Mouse (Mus musculus): ENCODE data around the gene Esyt3. TPM values are rescaled to one million over a fixed set of nuclear protein-coding genes. Genes with fewer than 3 reads are reported as not detected.

Esyt3 gene
- polyA plus RNA-seq, 1 experiment = 0.01 TPM

GRCm38 (mm10) chr9:99359012-99359411 lies 655 bp upstream of the Esyt3 start:
- no peak overlapping the region for H3ac ChIP-seq (ENCODE audit: control insufficient read depth, insufficient read length)
- H3K79me2 ChIP-seq (ENCODE audit: control insufficient read depth, insufficient read depth) = no peaks in the 10 kb centered on the region
- TF ChIP-seq POLR2AphosphoS2 (IDR thresholded peaks at IDR 0.05; ENCODE audit: insufficient read length, low read depth) (no peak), USF1 (IDR thresholded peaks at IDR 0.05; ENCODE audit: low read depth) (no peak), SRF (IDR thresholded peaks at IDR 0.05; ENCODE audit: control insufficient read depth, insufficient read length, low read depth) (no peak), E2F4 (IDR thresholded peaks at IDR 0.05; ENCODE audit: insufficient read depth) (no peak), MAX (IDR thresholded peaks at IDR 0.05; ENCODE audit: low read depth) (no peak), POLR2A (IDR thresholded peaks at IDR 0.05; ENCODE audit: insufficient read length, low read depth) (no peak), MYOD1 (IDR thresholded peaks at IDR 0.05; ENCODE audit: control insufficient read depth in 1 of 3, insufficient read length in 2 of 3, low read depth in 2 of 3) (no peak), MYOG (IDR thresholded peaks at IDR 0.05; ENCODE audit: control insufficient read depth in 1 of 3, insufficient read depth in 1 of 3, insufficient read length in 2 of 3, low read depth in 2 of 3) (no peak), TCF3 (IDR thresholded peaks at IDR 0.05; ENCODE audit: insufficient read length, low read depth) (no peak), TCF12 (IDR thresholded peaks at IDR 0.05; ENCODE audit: insufficient read depth, poor library complexity, severe bottlenecking) (no peak), CEBPB (IDR thresholded peaks at IDR 0.05; ENCODE audit: insufficient read depth, poor library complexity, severe bottlenecking) (no peak), REST (IDR thresholded peaks at IDR 0.05; ENCODE audit: insufficient read depth, insufficient read length) (no peak)
- no peaks in the 10 kb centered on the region for H3K36me3 ChIP-seq (ENCODE audit: control insufficient read depth, insufficient read depth)
- peaks cover 12% of the 10 kb centered on the region for H3K27me3 ChIP-seq (ENCODE audit: control insufficient read depth, insufficient read depth, insufficient read length)
- no peak overlapping the region for H3K4me2 ChIP-seq (ENCODE audit: low read depth)
- no peak overlapping the region for H3K4me3 ChIP-seq

- Histone ChIP-seq H3K4me3 (no peak overlapping the region), H3K79me2 (ENCODE audit: control insufficient read depth, insufficient read depth) (no peaks in the 10 kb centered on the region), H3K27me3 (ENCODE audit: control insufficient read depth, insufficient read depth, insufficient read length) (peaks cover 12% of the 10 kb centered on the region), H3ac (ENCODE audit: control insufficient read depth, insufficient read length) (no peak overlapping the region), H3K36me3 (ENCODE audit: control insufficient read depth, insufficient read depth) (no peaks in the 10 kb centered on the region), H3K4me2 (ENCODE audit: low read depth) (no peak overlapping the region)
- TF ChIP-seq E2F4 (IDR thresholded peaks at IDR 0.05; ENCODE audit: insufficient read depth) = no peak
- no peak for TF ChIP-seq MAX (IDR thresholded peaks at IDR 0.05; ENCODE audit: low read depth)
- no peak for TF ChIP-seq CEBPB (IDR thresholded peaks at IDR 0.05; ENCODE audit: insufficient read depth, poor library complexity, severe bottlenecking)
- no peak for TF ChIP-seq MYOG (IDR thresholded peaks at IDR 0.05; ENCODE audit: control insufficient read depth in 1 of 3, insufficient read depth in 1 of 3, insufficient read length in 2 of 3, low read depth in 2 of 3)
- TF ChIP-seq USF1 (IDR thresholded peaks at IDR 0.05; ENCODE audit: low read depth) = no peak
- no peak for TF ChIP-seq SRF (IDR thresholded peaks at IDR 0.05; ENCODE audit: control insufficient read depth, insufficient read length, low read depth)
- TF ChIP-seq POLR2A (IDR thresholded peaks at IDR 0.05; ENCODE audit: insufficient read length, low read depth) = no peak
- no peak for TF ChIP-seq TCF12 (IDR thresholded peaks at IDR 0.05; ENCODE audit: insufficient read depth, poor library complexity, severe bottlenecking)
- TF ChIP-seq TCF3 (IDR thresholded peaks at IDR 0.05; ENCODE audit: insufficient read length, low read depth) = no peak
- no peak for TF ChIP-seq POLR2AphosphoS2 (IDR thresholded peaks at IDR 0.05; ENCODE audit: insufficient read length, low read depth)
- TF ChIP-seq MYOD1 (IDR thresholded peaks at IDR 0.05; ENCODE audit: control insufficient read depth in 1 of 3, insufficient read length in 2 of 3, low read depth in 2 of 3) = no peak
- TF ChIP-seq REST (IDR thresholded peaks at IDR 0.05; ENCODE audit: insufficient read depth, insufficient read length) = no peak
Observed at GRCm38 (mm10) chr9:99357561-99357920, 816 bp downstream of the Esyt3 start.

- H3K36me3 ChIP-seq (ENCODE audit: control insufficient read depth, insufficient read depth) = no peaks in the 10 kb centered on the region
- peaks cover 12% of the 10 kb centered on the region for H3K27me3 ChIP-seq (ENCODE audit: control insufficient read depth, insufficient read depth, insufficient read length)
- TF ChIP-seq POLR2AphosphoS2 (IDR thresholded peaks at IDR 0.05; ENCODE audit: insufficient read length, low read depth) = no peak
- TF ChIP-seq E2F4 (IDR thresholded peaks at IDR 0.05; ENCODE audit: insufficient read depth) = no peak
- no peak for TF ChIP-seq TCF3 (IDR thresholded peaks at IDR 0.05; ENCODE audit: insufficient read length, low read depth)
- TF ChIP-seq CEBPB (IDR thresholded peaks at IDR 0.05; ENCODE audit: insufficient read depth, poor library complexity, severe bottlenecking) = no peak
- TF ChIP-seq MAX (IDR thresholded peaks at IDR 0.05; ENCODE audit: low read depth) = no peak
- TF ChIP-seq SRF (IDR thresholded peaks at IDR 0.05; ENCODE audit: control insufficient read depth, insufficient read length, low read depth) = no peak
- no peak for TF ChIP-seq POLR2A (IDR thresholded peaks at IDR 0.05; ENCODE audit: insufficient read length, low read depth)
- TF ChIP-seq TCF12 (IDR thresholded peaks at IDR 0.05; ENCODE audit: insufficient read depth, poor library complexity, severe bottlenecking) = no peak
- TF ChIP-seq REST (IDR thresholded peaks at IDR 0.05; ENCODE audit: insufficient read depth, insufficient read length) = no peak
- TF ChIP-seq USF1 (IDR thresholded peaks at IDR 0.05; ENCODE audit: low read depth) = no peak
- TF ChIP-seq MYOG (IDR thresholded peaks at IDR 0.05; ENCODE audit: control insufficient read depth in 1 of 3, insufficient read depth in 1 of 3, insufficient read length in 2 of 3, low read depth in 2 of 3) = no peak
- TF ChIP-seq MYOD1 (IDR thresholded peaks at IDR 0.05; ENCODE audit: control insufficient read depth in 1 of 3, insufficient read length in 2 of 3, low read depth in 2 of 3) = no peak
- no peak overlapping the region for H3K4me2 ChIP-seq (ENCODE audit: low read depth)
- no peak overlapping the region for H3ac ChIP-seq (ENCODE audit: control insufficient read depth, insufficient read length)
- H3K79me2 ChIP-seq (ENCODE audit: control insufficient read depth, insufficient read depth) = no peaks in the 10 kb centered on the region
- H3K4me3 ChIP-seq = no peak overlapping the region
Observed at GRCm38 (mm10) chr9:99355971-99356370, 2.4 kb downstream of the Esyt3 start.

GRCm38 (mm10) chr9:99354796-99355195 lies 3.6 kb downstream of the Esyt3 start:
- no peak overlapping the region for H3ac ChIP-seq (ENCODE audit: control insufficient read depth, insufficient read length)
- H3K4me3 ChIP-seq = no peak overlapping the region
- H3K4me2 ChIP-seq (ENCODE audit: low read depth) = no peak overlapping the region
- H3K27me3 ChIP-seq (ENCODE audit: control insufficient read depth, insufficient read depth, insufficient read length) = peaks cover 17% of the 10 kb centered on the region
- H3K79me2 ChIP-seq (ENCODE audit: control insufficient read depth, insufficient read depth) = no peaks in the 10 kb centered on the region
- H3K36me3 ChIP-seq (ENCODE audit: control insufficient read depth, insufficient read depth) = no peaks in the 10 kb centered on the region
- no peak for TF ChIP-seq POLR2AphosphoS2 (IDR thresholded peaks at IDR 0.05; ENCODE audit: insufficient read length, low read depth)
- no peak for TF ChIP-seq SRF (IDR thresholded peaks at IDR 0.05; ENCODE audit: control insufficient read depth, insufficient read length, low read depth)
- TF ChIP-seq MYOD1 (IDR thresholded peaks at IDR 0.05; ENCODE audit: control insufficient read depth in 1 of 3, insufficient read length in 2 of 3, low read depth in 2 of 3) = no peak
- no peak for TF ChIP-seq CEBPB (IDR thresholded peaks at IDR 0.05; ENCODE audit: insufficient read depth, poor library complexity, severe bottlenecking)
- no peak for TF ChIP-seq MYOG (IDR thresholded peaks at IDR 0.05; ENCODE audit: control insufficient read depth in 1 of 3, insufficient read depth in 1 of 3, insufficient read length in 2 of 3, low read depth in 2 of 3)
- TF ChIP-seq TCF12 (IDR thresholded peaks at IDR 0.05; ENCODE audit: insufficient read depth, poor library complexity, severe bottlenecking) = no peak
- TF ChIP-seq MAX (IDR thresholded peaks at IDR 0.05; ENCODE audit: low read depth) = no peak
- no peak for TF ChIP-seq E2F4 (IDR thresholded peaks at IDR 0.05; ENCODE audit: insufficient read depth)
- TF ChIP-seq POLR2A (IDR thresholded peaks at IDR 0.05; ENCODE audit: insufficient read length, low read depth) = no peak
- no peak for TF ChIP-seq USF1 (IDR thresholded peaks at IDR 0.05; ENCODE audit: low read depth)
- no peak for TF ChIP-seq TCF3 (IDR thresholded peaks at IDR 0.05; ENCODE audit: insufficient read length, low read depth)
- no peak for TF ChIP-seq REST (IDR thresholded peaks at IDR 0.05; ENCODE audit: insufficient read depth, insufficient read length)
